ENCODE assay signal across 8 mouse cellular contexts in genomic region chr8:121909663-121910062, GRCm38 (mm10). TPM values are rescaled to one million over a fixed set of nuclear protein-coding genes. Genes with fewer than 3 reads are reported as not detected.
A peak's percentile ranks its signal among the peaks of the same experiment; 100 is the strongest.
DNase-seq lines count a peak whose midpoint lies in the region; ATAC-seq and TF ChIP-seq lines count a peak whose summit lies in the region.

No protein-coding gene starts in this region.

- ATAC-seq in CD4-positive, CD25-positive, alpha-beta regulatory T cell, adult 4 months, result no peak
- no peak for ATAC-seq in lung, embryonic 14.5 days (ENCODE audit: insufficient read depth)

- H3K27ac ChIP-seq in bone marrow, adult 2 months (ENCODE audit: control insufficient read depth, insufficient read depth, low read depth, low read length, poor library complexity), result no peak overlapping the region
- H3K27ac ChIP-seq in layer of hippocampus, adult 2 months, result no peak overlapping the region; the same call in 1 of the 2 replicates
- H3K27ac ChIP-seq in lung, embryonic 14.5 days (ENCODE audit: low read depth), result no peak overlapping the region

- peak; percentile 27; the same call in 1 of the 2 replicates for TF ChIP-seq CTCF in bone marrow, adult 2 months (IDR thresholded peaks at IDR 0.05; ENCODE audit: control insufficient read depth, insufficient read depth, low read length)
- TF ChIP-seq CTCF in layer of hippocampus, adult 2 months (conservative IDR thresholded peaks at IDR 0.05), result peak; percentile 81
- peak; percentile 83 for TF ChIP-seq CTCF in lung, embryonic 14.5 days (IDR thresholded peaks at IDR 0.05; ENCODE audit: low read depth)

- no peak overlapping the region for H3K9ac ChIP-seq in lung, embryonic 14.5 days

- no peaks in the 10 kb centered on the region for H3K36me3 ChIP-seq in lung, embryonic 14.5 days (ENCODE audit: insufficient read depth)

- no peak overlapping the region for H3K4me3 ChIP-seq in bone marrow, adult 2 months (replicated peaks; ENCODE audit: control insufficient read depth, low read depth, low read length)
- H3K4me3 ChIP-seq in layer of hippocampus, adult 2 months, result no peak overlapping the region
- H3K4me3 ChIP-seq in lung, embryonic 14.5 days (ENCODE audit: low read depth, low read length), result no peak overlapping the region

- no peak overlapping the region for H3K4me2 ChIP-seq in lung, embryonic 14.5 days

- under 1% methylated on average over 6 of the region's 6 CpGs for WGBS in bone marrow, adult 2 months
- 2% methylated on average over 6 of the region's 6 CpGs for WGBS in lung, embryonic 14.5 days

- no peak for TF ChIP-seq POLR2A in bone marrow, adult 2 months (IDR thresholded peaks at IDR 0.05; ENCODE audit: borderline replicate concordance, control insufficient read depth, low read depth, low read length)

- H3K4me1 ChIP-seq in bone marrow, adult 2 months (ENCODE audit: control insufficient read depth, insufficient read depth, low read length), result peaks cover 1% of the 10 kb centered on the region; the same call in 1 of the 2 replicates
- peaks cover 9% of the 10 kb centered on the region; the same call in 1 of the 2 replicates for H3K4me1 ChIP-seq in lung, embryonic 14.5 days (ENCODE audit: insufficient read depth)

- no peaks in the 10 kb centered on the region for H3K27me3 ChIP-seq in lung, embryonic 14.5 days (ENCODE audit: insufficient read depth, low read length)

- peak; percentile 90 for DNase-seq in CD4-positive, CD25-positive, alpha-beta regulatory T cell, adult 2 months (ENCODE audit: low read depth, low spot score)
- peak; percentile 92 for DNase-seq in 3T3-L1 (ENCODE audit: low read depth, low spot score)
- peak; percentile 76 to 77 for DNase-seq in frontal cortex, postnatal 25 days (ENCODE audit: low spot score in 2 of 2)
- DNase-seq in layer of hippocampus, adult 2 months (ENCODE audit: low spot score in 2 of 2), result peak; percentile 61 to 87
- peak; percentile 90 for DNase-seq in lung, embryonic 14.5 days
- peak; percentile 63 for DNase-seq in spleen, adult 12 weeks (ENCODE audit: low spot score)

- no peaks in the 10 kb centered on the region for H3K9me3 ChIP-seq in lung, embryonic 14.5 days (ENCODE audit: low read depth, low read length)

RNA-seq across cellular contexts. Expression of gene Slc7a5, which starts 2.2 kb away (rescaled TPM):
- polyA plus RNA-seq in CD4-positive, CD25-positive, alpha-beta regulatory T cell, adult 4 months (2017; shearing (Covaris generic)), result 1 to 10 TPM; 1.8 to 3.3 TPM
- 66.4 and 81.9 TPM in 2 replicates for polyA plus RNA-seq in bone marrow, adult 2 months (2011; ENCODE audit: insufficient read depth, insufficient read length, low replicate concordance, missing spikeins)
- total RNA-seq in layer of hippocampus, adult 2 months (2021), result 10 to 100 TPM; 66.5 to 68.7 TPM
- 27.3 and 28.8 TPM in 2 replicates for polyA plus RNA-seq in lung, embryonic 14.5 days (2014; fragmentation: Nextera tagmentation; extraction: Ambion mirVana)

RNA-seq across cellular contexts. Expression of gene Car5a, which starts 35.0 kb away (rescaled TPM):
- not detected for polyA plus RNA-seq in CD4-positive, CD25-positive, alpha-beta regulatory T cell, adult 4 months (2017; shearing (Covaris generic))
- polyA plus RNA-seq in bone marrow, adult 2 months (2011; ENCODE audit: insufficient read depth, insufficient read length, low replicate concordance, missing spikeins), result 9.4 and 19.9 TPM in 2 replicates
- total RNA-seq in layer of hippocampus, adult 2 months (2021), result not detected
- polyA plus RNA-seq in lung, embryonic 14.5 days (2014; fragmentation: Nextera tagmentation; extraction: Ambion mirVana), result not detected in 2 replicates

RNA-seq across cellular contexts. Expression of gene Banp, which starts 39.9 kb away (rescaled TPM):
- polyA plus RNA-seq in CD4-positive, CD25-positive, alpha-beta regulatory T cell, adult 4 months (2017; shearing (Covaris generic)), result 10 to 100 TPM; 34.5 to 47.5 TPM
- 13.3 and 30.1 TPM in 2 replicates for polyA plus RNA-seq in bone marrow, adult 2 months (2011; ENCODE audit: insufficient read depth, insufficient read length, low replicate concordance, missing spikeins)
- 10 to 100 TPM; 32.7 to 61.0 TPM for total RNA-seq in layer of hippocampus, adult 2 months (2021)
- polyA plus RNA-seq in lung, embryonic 14.5 days (2014; fragmentation: Nextera tagmentation; extraction: Ambion mirVana), result 42.1 and 43.8 TPM in 2 replicates

Comparison
In these comparisons a context has a peak if more than half of its experiments do, and no peak if none do; other contexts are left out.
1. CTCF ChIP-seq: peak in every context shown above with its lines; median percentile 83 in lung, embryonic 14.5 days; 81 in layer of hippocampus, adult 2 months; 27 in bone marrow, adult 2 months.
2. RNA of gene Car5a, which starts 35.0 kb away (polyA plus RNA-seq): 9.4 to 19.9 TPM in bone marrow, adult 2 months; not detected in CD4-positive, CD25-positive, alpha-beta regulatory T cell, adult 4 months and not detected in lung, embryonic 14.5 days; every median in the first group is over 10 times any median in the second.
3. Peak in every context shown above with its lines, with median percentiles within 50 percentile points of each other: DNase-seq.